Mouse (Mus musculus) hindbrain, postnatal 0 days (tissue): ENCODE measurements around the gene Prr18. TPM values are rescaled to one million over a fixed set of nuclear protein-coding genes. Genes with fewer than 3 reads are reported as not detected.

ENCODE experiments used
- ATAC-seq: fragments of 200-750 bp; cut with Nextera tagmentation; 2 replicates; pipeline ENCODE4 v1.8.0; 2017; ENCODE audit warnings: mild to moderate bottlenecking, moderate TSS enrichment, moderate library complexity
- DNase-seq: peaks from one replicate; pipeline ENCODE4 v3.0.0-alpha.2; 2015; ENCODE audit warnings: low spot score
- H3K27ac ChIP-seq: fragments of 300-500 bp; sonication (generic); 2 replicates; pipeline ENCODE4 v1.5.1; 2014; ENCODE audit warnings: mild to moderate bottlenecking
- H3K27me3 ChIP-seq: fragments of 300-500 bp; sonication (generic); 2 replicates; pipeline ENCODE4 v1.6.1; 2014; ENCODE audit warnings: low read length, mixed read lengths; ENCODE audit not compliant: insufficient read depth
- H3K36me3 ChIP-seq: fragments of 300-500 bp; sonication (generic); 2 replicates; pipeline ENCODE4 v1.6.1; 2014; ENCODE audit warnings: low read length, mixed read lengths; ENCODE audit not compliant: insufficient read depth
- H3K4me1 ChIP-seq: fragments of 300-500 bp; sonication (generic); 2 replicates; pipeline ENCODE4 v1.6.1; 2014; ENCODE audit warnings: antibody characterized with exemption, low read length, mixed read lengths; ENCODE audit not compliant: insufficient read depth
- H3K4me2 ChIP-seq: fragments of 300-500 bp; sonication (generic); 2 replicates; pipeline ENCODE4 v1.6.1; 2014; ENCODE audit warnings: low read depth, mild to moderate bottlenecking, low read length, moderate library complexity, mixed read lengths
- H3K4me3 ChIP-seq: fragments of 300-500 bp; sonication (generic); 2 replicates; pipeline ENCODE4 v1.5.1; 2014; ENCODE audit warnings: low read length
- H3K9ac ChIP-seq: fragments of 300-500 bp; sonication (generic); replicated peaks from 2 replicates; pipeline ENCODE4 v1.6.1; 2014; ENCODE audit warnings: mild to moderate bottlenecking, low read length, moderate library complexity, mixed read lengths
- H3K9me3 ChIP-seq: fragments of 300-500 bp; sonication (generic); 2 replicates; pipeline ENCODE4 v1.6.1; 2016; ENCODE audit warnings: low read length, mixed read lengths
- CTCF ChIP-seq: IDR thresholded peaks from 2 replicates; pipeline ENCODE4 v1.5.1; 2016; ENCODE audit warnings: antibody characterized with exemption, control low read depth, low read depth
- WGBS: fragments of 180-500 bp; shearing (Covaris S2); extraction: QIAGEN DNeasy Blood & Tissue Kit; methylation state at CpG from one replicate; pipeline ENCODE4 v1.1.7; 2014; 5-methylcytosine and 5-hydroxymethylcytosine counted together
- polyA plus RNA-seq: library from polyadenylated mRNA; unstranded; fragments of >200 nt; fragmentation: Nextera tagmentation; extraction: Ambion mirVana; gene quantifications from 2 replicates; pipeline ENCODE4 v1.2.1, GENCODE M21; 2015
- total RNA-seq: library from RNA; depleted of rRNA; stranded (reverse); fragments of >200 nt; gene quantifications from 2 replicates; pipeline ENCODE4 v1.2.3, GENCODE M21; 2014

Prr18 gene
- total and polyA plus RNA-seq, 2 experiments from 2014 or later, result 17.6 to 41.2 TPM

- DNase-seq, result no peak
- peaks cover 18% of the 10 kb centered on the region; the same call in 1 of the 2 replicates for H3K36me3 ChIP-seq
- no peak overlapping the region for H3K4me3 ChIP-seq
- H3K9ac ChIP-seq, result no peak overlapping the region
- no peaks in the 10 kb centered on the region for H3K9me3 ChIP-seq
- no peaks in the 10 kb centered on the region for H3K4me1 ChIP-seq
- ATAC-seq, result no peak
- H3K27me3 ChIP-seq, result no peaks in the 10 kb centered on the region
- H3K4me2 ChIP-seq, result no peak overlapping the region
- H3K27ac ChIP-seq, result no peak overlapping the region
- no peak for TF ChIP-seq CTCF
These were observed 37.7 kb upstream of the Prr18 start for GRCm38 (mm10) chr17:8299524-8299923.

DNA sequence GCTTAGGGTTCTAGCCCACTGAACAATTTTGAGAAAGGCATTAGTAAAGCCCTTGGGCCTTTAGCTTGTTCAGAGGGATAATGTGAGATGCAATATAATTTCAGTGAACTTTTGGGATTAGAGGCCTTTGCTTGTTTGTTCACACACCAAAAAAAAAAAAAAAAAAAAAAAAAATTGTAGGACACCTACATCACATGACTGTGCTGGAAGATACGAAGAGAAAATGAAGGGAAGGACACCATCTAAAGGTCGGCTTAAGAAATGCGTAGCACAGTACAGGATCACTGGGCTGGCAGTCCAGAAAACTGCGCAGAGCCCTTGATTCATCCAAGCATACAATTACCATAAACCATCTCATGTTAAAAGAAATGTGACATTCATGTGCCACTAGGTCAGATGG is 35.7 kb upstream of the Prr18 start:
- no peak; the same call in 1 of the 2 replicates for TF ChIP-seq CTCF
- H3K4me3 ChIP-seq, result no peak overlapping the region
- no peak overlapping the region for H3K9ac ChIP-seq
- H3K9me3 ChIP-seq, result no peaks in the 10 kb centered on the region
- no peak overlapping the region for H3K4me2 ChIP-seq
- H3K27me3 ChIP-seq, result no peaks in the 10 kb centered on the region
- DNase-seq (no peak), ATAC-seq (no peak)
- peaks cover 18% of the 10 kb centered on the region; the same call in 1 of the 2 replicates for H3K36me3 ChIP-seq
- no peaks in the 10 kb centered on the region for H3K4me1 ChIP-seq
- H3K27ac ChIP-seq, result no peak overlapping the region
- WGBS, result 88% methylated on average over 4 of the region's 4 CpGs

GRCm38 (mm10) chr17:8302772-8303438 is 34.4 kb upstream of the Prr18 start:
- Histone ChIP-seq H3K9me3 (no peaks in the 10 kb centered on the region), H3K27ac (no peak overlapping the region), H3K9ac (no peak overlapping the region), H3K4me1 (no peaks in the 10 kb centered on the region), H3K4me3 (no peak overlapping the region), H3K27me3 (no peaks in the 10 kb centered on the region), H3K4me2 (no peak overlapping the region), H3K36me3 (peaks cover 14% of the 10 kb centered on the region; the same call in 1 of the 2 replicates)
- TF ChIP-seq CTCF, result no peak
- ATAC-seq (no peak), DNase-seq (no peak)
- 74% methylated on average over 7 of the region's 7 CpGs for WGBS

GRCm38 (mm10) chr17:8303671-8304070 is 33.6 kb upstream of the Prr18 start:
- H3K4me3 ChIP-seq, result no peak overlapping the region
- ATAC-seq (no peak), DNase-seq (no peak)
- no peaks in the 10 kb centered on the region for H3K9me3 ChIP-seq
- no peak overlapping the region for H3K4me2 ChIP-seq
- no peaks in the 10 kb centered on the region for H3K27me3 ChIP-seq
- no peak overlapping the region for H3K9ac ChIP-seq
- H3K4me1 ChIP-seq, result no peaks in the 10 kb centered on the region
- H3K36me3 ChIP-seq, result peaks cover 7% of the 10 kb centered on the region; the same call in 1 of the 2 replicates
- no peak overlapping the region for H3K27ac ChIP-seq
- TF ChIP-seq CTCF, result no peak
- WGBS, result 70% methylated on average over 5 of the region's 5 CpGs

- Histone ChIP-seq H3K4me1 (no peaks in the 10 kb centered on the region), H3K27me3 (no peaks in the 10 kb centered on the region), H3K36me3 (no peaks in the 10 kb centered on the region), H3K27ac (no peak overlapping the region), H3K4me3 (no peak overlapping the region), H3K4me2 (no peak overlapping the region), H3K9me3 (no peaks in the 10 kb centered on the region), H3K9ac (no peak overlapping the region)
- TF ChIP-seq CTCF, result peak; percentile 49
- WGBS, result 29% methylated on average over 3 of the region's 3 CpGs
- no peak for DNase-seq
- ATAC-seq, result peak; percentile 55; the same call in 1 of the 2 replicates
These were observed 31.5 kb upstream of the Prr18 start for GRCm38 (mm10) chr17:8305801-8306200.

- H3K9me3 ChIP-seq, result no peaks in the 10 kb centered on the region
- peak within 1 kb of the TSS; percentile 70 for H3K4me3 ChIP-seq
- peak within 1 kb of the TSS; percentile 66 for H3K9ac ChIP-seq
- under 1% methylated on average over 51 of the region's 54 CpGs for WGBS
- peak within 1 kb of the TSS; percentile 66 for H3K4me2 ChIP-seq
- peak; percentile 29; the same call in 1 of the 2 replicates for TF ChIP-seq CTCF
- peak; percentile 95 for ATAC-seq
- peak within 1 kb of the TSS; percentile 73 for H3K27ac ChIP-seq
- H3K27me3 ChIP-seq, result no peaks in the 10 kb centered on the region
- no peaks in the 10 kb centered on the region for H3K36me3 ChIP-seq
- DNase-seq, result peak; percentile 97
- H3K4me1 ChIP-seq, result peaks cover 13% of the 10 kb centered on the region
These were observed 26.2 kb upstream of the Prr18 start, which contains the start of gene Sft2d1 for GRCm38 (mm10) chr17:8310838-8311614. Gene Sft2d1 (plus strand): TSS chr17:8311102.
